Mouse (Mus musculus): Measurements from ENCODE around the gene Ermp1. TPM values are rescaled to one million over a fixed set of nuclear protein-coding genes. Genes with fewer than 3 reads are reported as not detected.

Ermp1 gene
- total and polyA plus RNA-seq, 3 experiments, result 6.5 to 10.5 (median 8.9) TPM

DNA sequence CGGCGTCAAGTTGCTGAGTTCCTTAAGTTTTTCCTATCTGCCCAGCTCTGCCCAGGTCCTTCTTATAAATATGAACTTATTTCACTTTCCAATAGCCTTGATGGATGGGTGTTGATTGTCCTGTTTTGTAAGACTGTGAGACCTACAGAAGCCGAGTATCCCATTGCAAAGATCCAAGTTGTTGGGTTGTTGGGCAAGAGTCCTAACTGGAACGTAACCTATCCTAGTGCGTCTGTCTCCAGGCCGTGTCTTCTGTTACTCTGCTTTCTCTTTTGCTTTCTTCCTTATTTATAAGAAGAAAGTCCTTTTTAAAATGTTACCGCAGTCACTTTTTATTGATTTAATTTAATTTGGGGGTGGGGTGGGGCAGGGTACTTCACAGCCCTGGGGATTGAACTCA is 26.7 kb upstream of the Ermp1 start:
- whole genome bisulfite sequencing, result 92% methylated on average over 7 of the region's 7 CpGs
- no peaks in the 10 kb centered on the region for H3K27me3 ChIP-seq (ENCODE audit: control insufficient read depth, insufficient read depth, low read length)
- intact Hi-C loops (cut with DNase I), result no loop called here

DNA sequence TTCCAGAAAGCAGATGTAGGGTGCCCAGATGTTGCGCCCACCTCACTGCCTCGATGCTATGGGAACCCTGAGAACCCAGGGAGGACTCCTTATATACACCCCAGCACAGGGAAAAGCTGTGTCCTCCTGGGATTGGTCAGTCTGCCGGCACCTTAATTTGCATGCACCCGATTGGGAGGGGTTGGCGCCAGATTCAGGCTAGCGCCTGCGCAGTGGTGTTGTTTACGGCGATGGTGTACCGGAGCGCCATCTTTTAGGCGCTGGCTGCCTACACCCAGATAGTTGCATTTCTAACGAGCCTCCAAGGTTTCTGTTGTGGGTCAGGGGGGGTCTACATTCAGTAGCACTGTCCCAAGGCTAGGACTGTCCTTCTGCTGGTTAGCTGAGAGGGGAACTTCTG is 24.4 kb upstream of the Ermp1 start:
- WGBS, result 93% methylated on average over 13 of the region's 13 CpGs
- Histone ChIP-seq H3K4me1 (ENCODE audit: control insufficient read depth, insufficient read depth, low read length) (no peaks in the 10 kb centered on the region), H3K79me2 (replicated peaks; ENCODE audit: control insufficient read depth, insufficient read depth, low read length) (no peaks in the 10 kb centered on the region), H3K9ac (ENCODE audit: low read depth, low read length) (no peak overlapping the region), H3K4me3 (no peak overlapping the region), H3K36me3 (ENCODE audit: control insufficient read depth, insufficient read depth, low read length) (no peaks in the 10 kb centered on the region), H3K27ac (no peak overlapping the region), H3K27me3 (ENCODE audit: control insufficient read depth, insufficient read depth, low read length) (no peaks in the 10 kb centered on the region)
- TF ChIP-seq EP300 (IDR thresholded peaks at IDR 0.05; ENCODE audit: insufficient read depth, low read depth, low read length), result no peak
- no peak for TF ChIP-seq CTCF (IDR thresholded peaks at IDR 0.05)
- no peak for DNase-seq
- intact Hi-C loops (cut with DNase I), result no loop called here

More for the DNA sequence above, 26.7 kb upstream of the Ermp1 start:
- Histone ChIP-seq H3K27ac (no peak overlapping the region), H3K4me3 (no peak overlapping the region), H3K79me2 (replicated peaks; ENCODE audit: control insufficient read depth, insufficient read depth, low read length) (no peaks in the 10 kb centered on the region), H3K9ac (ENCODE audit: low read depth, low read length) (no peak overlapping the region), H3K4me1 (ENCODE audit: control insufficient read depth, insufficient read depth, low read length) (no peaks in the 10 kb centered on the region), H3K36me3 (ENCODE audit: control insufficient read depth, insufficient read depth, low read length) (no peaks in the 10 kb centered on the region)
- no peak for DNase-seq
- TF ChIP-seq EP300 (IDR thresholded peaks at IDR 0.05; ENCODE audit: insufficient read depth, low read depth, low read length) (no peak), POLR2A (IDR thresholded peaks at IDR 0.05; ENCODE audit: insufficient read depth, low read depth, low read length) (no peak), CTCF (IDR thresholded peaks at IDR 0.05) (no peak)

DNA sequence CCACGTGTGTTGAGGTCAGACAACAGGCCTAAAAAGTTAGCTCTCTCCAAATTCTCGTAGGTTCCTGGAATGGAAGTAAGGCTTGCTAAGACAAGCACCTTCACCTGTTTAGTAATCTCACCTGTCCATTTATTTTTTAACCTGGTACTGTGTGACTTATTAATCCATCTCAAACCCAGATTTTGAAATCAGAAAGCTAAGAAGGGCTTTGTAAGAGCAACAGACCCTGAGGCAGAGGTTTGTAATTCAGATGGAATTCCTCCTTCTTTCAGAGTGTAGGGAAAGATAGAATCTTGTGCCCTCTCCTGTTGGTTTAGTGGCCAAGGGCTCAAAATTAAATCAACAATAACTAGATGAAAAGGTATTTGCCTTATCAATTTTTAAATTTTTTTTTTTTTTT is 22.9 kb upstream of the Ermp1 start:
- Histone ChIP-seq H3K4me3 (no peak overlapping the region), H3K79me2 (replicated peaks; ENCODE audit: control insufficient read depth, insufficient read depth, low read length) (no peaks in the 10 kb centered on the region), H3K9ac (ENCODE audit: low read depth, low read length) (no peak overlapping the region), H3K36me3 (ENCODE audit: control insufficient read depth, insufficient read depth, low read length) (no peaks in the 10 kb centered on the region), H3K27ac (no peak overlapping the region), H3K4me1 (ENCODE audit: control insufficient read depth, insufficient read depth, low read length) (no peaks in the 10 kb centered on the region; the same call in 1 of the 2 replicates), H3K27me3 (ENCODE audit: control insufficient read depth, insufficient read depth, low read length) (no peaks in the 10 kb centered on the region)
- no peak for DNase-seq
- 89% methylated on average over 2 of the region's 2 CpGs for WGBS
- intact Hi-C loops (cut with DNase I), result no loop called here
- TF ChIP-seq CTCF (IDR thresholded peaks at IDR 0.05) (no peak), POLR2A (IDR thresholded peaks at IDR 0.05; ENCODE audit: insufficient read depth, low read depth, low read length) (no peak), EP300 (IDR thresholded peaks at IDR 0.05; ENCODE audit: insufficient read depth, low read depth, low read length) (no peak)

- Histone ChIP-seq H3K27me3 (ENCODE audit: control insufficient read depth, insufficient read depth, low read length) (no peaks in the 10 kb centered on the region), H3K27ac (no peak overlapping the region), H3K4me1 (ENCODE audit: control insufficient read depth, insufficient read depth, low read length) (no peaks in the 10 kb centered on the region; the same call in 1 of the 2 replicates), H3K79me2 (replicated peaks; ENCODE audit: control insufficient read depth, insufficient read depth, low read length) (no peaks in the 10 kb centered on the region), H3K4me3 (no peak overlapping the region), H3K36me3 (ENCODE audit: control insufficient read depth, insufficient read depth, low read length) (no peaks in the 10 kb centered on the region), H3K9ac (ENCODE audit: low read depth, low read length) (no peak overlapping the region)
- WGBS, result 84% methylated on average over 6 of the region's 6 CpGs
- intact Hi-C loops (cut with DNase I), result no loop called here
- no peak for DNase-seq
- no peak for TF ChIP-seq POLR2A (IDR thresholded peaks at IDR 0.05; ENCODE audit: insufficient read depth, low read depth, low read length)
- TF ChIP-seq CTCF (IDR thresholded peaks at IDR 0.05), result no peak
- no peak for TF ChIP-seq EP300 (IDR thresholded peaks at IDR 0.05; ENCODE audit: insufficient read depth, low read depth, low read length)
These were observed 22.0 kb upstream of the Ermp1 start for GRCm38 (mm10) chr19:29670247-29670646.

DNA sequence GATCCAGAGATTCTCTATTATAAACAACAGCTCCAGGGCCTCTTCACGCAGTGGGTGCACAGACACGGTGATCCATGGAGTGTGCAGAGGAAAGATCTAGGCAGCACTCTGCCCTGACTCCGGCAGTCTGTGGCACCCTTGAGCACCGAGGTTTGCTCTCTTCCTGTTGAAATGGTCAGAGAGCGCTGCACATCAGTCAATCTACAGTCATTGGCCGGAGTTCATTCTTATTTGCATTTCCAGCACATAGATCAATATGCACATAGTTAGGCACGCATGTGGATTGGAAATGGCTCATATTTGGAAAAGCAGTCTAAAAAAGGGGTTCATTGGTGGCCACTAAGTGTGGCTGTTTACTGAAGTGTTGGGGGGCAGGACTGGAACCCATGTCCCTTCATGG is 19.9 kb upstream of the Ermp1 start:
- 87% methylated on average over 7 of the region's 7 CpGs for WGBS
- no peak overlapping the region for H3K9ac ChIP-seq (ENCODE audit: low read depth, low read length)
- intact Hi-C loops (cut with DNase I), result no loop called here

DNA sequence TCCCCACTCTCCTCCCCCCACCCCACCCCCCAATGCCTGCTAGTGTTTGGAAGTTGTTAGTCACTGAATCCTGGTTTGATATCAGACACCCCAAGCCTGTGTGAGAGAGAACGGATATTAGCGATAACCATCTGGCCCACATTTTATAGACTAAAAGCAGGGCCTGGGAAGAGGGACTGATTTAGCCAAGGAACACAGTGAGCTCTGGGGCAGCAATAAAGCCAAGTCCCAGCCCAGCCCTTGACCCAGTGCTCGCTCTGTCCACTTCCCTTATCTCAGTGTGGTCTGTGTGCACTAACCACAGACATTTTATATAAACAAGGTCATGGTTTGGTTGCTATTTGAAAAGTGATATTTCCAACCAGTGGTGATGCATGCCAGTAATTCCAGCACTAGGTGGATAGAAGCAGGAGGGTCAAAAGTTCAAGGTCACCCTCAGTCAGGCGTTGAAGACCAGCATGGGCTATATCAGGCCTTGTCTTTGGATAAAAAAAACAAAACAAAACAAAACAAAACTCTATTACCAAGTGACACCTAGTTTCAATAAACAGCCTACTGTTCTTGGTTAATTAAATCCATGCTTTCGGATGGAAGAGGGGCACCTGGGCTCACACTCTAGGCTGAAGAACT is 18.9 kb upstream of the Ermp1 start:
- no peaks in the 10 kb centered on the region for H3K27me3 ChIP-seq (ENCODE audit: control insufficient read depth, insufficient read depth, low read length)
- 48% methylated on average over 5 of the region's 5 CpGs for WGBS

More for the DNA sequence above, 19.9 kb upstream of the Ermp1 start:
- no peaks in the 10 kb centered on the region for H3K36me3 ChIP-seq (ENCODE audit: control insufficient read depth, insufficient read depth, low read length)
- no peaks in the 10 kb centered on the region for H3K27me3 ChIP-seq (ENCODE audit: control insufficient read depth, insufficient read depth, low read length)
- H3K4me1 ChIP-seq (ENCODE audit: control insufficient read depth, insufficient read depth, low read length), result no peaks in the 10 kb centered on the region; the same call in 1 of the 2 replicates
- H3K4me3 ChIP-seq, result no peak overlapping the region
- no peak overlapping the region for H3K27ac ChIP-seq
- no peaks in the 10 kb centered on the region for H3K79me2 ChIP-seq (replicated peaks; ENCODE audit: control insufficient read depth, insufficient read depth, low read length)
- TF ChIP-seq CTCF (IDR thresholded peaks at IDR 0.05), result no peak
- TF ChIP-seq POLR2A (IDR thresholded peaks at IDR 0.05; ENCODE audit: insufficient read depth, low read depth, low read length), result no peak
- no peak for TF ChIP-seq EP300 (IDR thresholded peaks at IDR 0.05; ENCODE audit: insufficient read depth, low read depth, low read length)
- no peak for DNase-seq

More for the DNA sequence above, 18.9 kb upstream of the Ermp1 start:
- no peak overlapping the region for H3K4me3 ChIP-seq
- TF ChIP-seq POLR2A (IDR thresholded peaks at IDR 0.05; ENCODE audit: insufficient read depth, low read depth, low read length), result no peak
- TF ChIP-seq EP300 (IDR thresholded peaks at IDR 0.05; ENCODE audit: insufficient read depth, low read depth, low read length), result no peak
- no peak for TF ChIP-seq CTCF (IDR thresholded peaks at IDR 0.05)
- H3K4me1 ChIP-seq (ENCODE audit: control insufficient read depth, insufficient read depth, low read length), result no peaks in the 10 kb centered on the region; the same call in 1 of the 2 replicates
- no peak overlapping the region for H3K27ac ChIP-seq
- H3K9ac ChIP-seq (ENCODE audit: low read depth, low read length), result no peak overlapping the region
- intact Hi-C loops (cut with DNase I), result no loop called here
- H3K36me3 ChIP-seq (ENCODE audit: control insufficient read depth, insufficient read depth, low read length), result no peaks in the 10 kb centered on the region
- DNase-seq, result no peak
- no peaks in the 10 kb centered on the region for H3K79me2 ChIP-seq (replicated peaks; ENCODE audit: control insufficient read depth, insufficient read depth, low read length)

Measured in heart, adult 2 months (tissue).